Mouse (Mus musculus) forebrain, postnatal 0 days (tissue): ENCODE results near the gene Cd47. TPM values are rescaled to one million over a fixed set of nuclear protein-coding genes. Genes with fewer than 3 reads are reported as not detected.
A peak's percentile ranks its signal among the peaks of the same experiment; 100 is the strongest.

Source experiments
- ATAC-seq: fragments of 200-750 bp; cut with Nextera tagmentation; 2 replicates; pipeline ENCODE4 v1.8.0; 2017; ENCODE audit warnings: mild to moderate bottlenecking, moderate library complexity
- DNase-seq: peaks from one replicate; pipeline ENCODE4 v3.0.0-alpha.2; 2015
- H3K27ac ChIP-seq: fragments of 300-500 bp; sonication (generic); 2 replicates; pipeline ENCODE4 v1.5.1; 2014; ENCODE audit warnings: low read depth, mild to moderate bottlenecking, antibody characterized with exemption, low read length, moderate library complexity, mixed read lengths
- H3K27me3 ChIP-seq: fragments of 300-500 bp; sonication (generic); 2 replicates; pipeline ENCODE4 v1.6.1; 2014; ENCODE audit warnings: mild to moderate bottlenecking, low read length, mixed read lengths; ENCODE audit not compliant: insufficient read depth
- H3K36me3 ChIP-seq: fragments of 300-500 bp; sonication (generic); 2 replicates; pipeline ENCODE4 v1.6.1; 2014; ENCODE audit warnings: mild to moderate bottlenecking, moderate library complexity; ENCODE audit not compliant: insufficient read depth
- H3K4me1 ChIP-seq: fragments of 300-500 bp; sonication (generic); 2 replicates; pipeline ENCODE4 v1.6.1; 2014; ENCODE audit warnings: antibody characterized with exemption; ENCODE audit not compliant: insufficient read depth
- H3K4me2 ChIP-seq: fragments of 300-500 bp; sonication (generic); 2 replicates; pipeline ENCODE4 v1.6.1; 2014; ENCODE audit warnings: low read depth, mild to moderate bottlenecking, moderate library complexity
- H3K4me3 ChIP-seq: fragments of 300-500 bp; sonication (generic); 2 replicates; pipeline ENCODE4 v1.5.1; 2014; ENCODE audit warnings: low read depth, low read length, mixed read lengths
- H3K9ac ChIP-seq: fragments of 300-500 bp; sonication (generic); 2 replicates; pipeline ENCODE4 v1.6.1; 2014; ENCODE audit warnings: mild to moderate bottlenecking
- H3K9me3 ChIP-seq: fragments of 300-500 bp; sonication (generic); 2 replicates; pipeline ENCODE4 v1.6.1; 2016; ENCODE audit warnings: low read length
- CTCF ChIP-seq: sonication (generic); IDR thresholded peaks from 2 replicates; pipeline ENCODE4 v1.5.1; 2016; ENCODE audit warnings: antibody characterized with exemption, control low read depth, low read depth
- WGBS: fragments of 180-500 bp; shearing (Covaris S2); extraction: QIAGEN DNeasy Blood & Tissue Kit; methylation state at CpG from one replicate; pipeline ENCODE4 v1.1.7; 2014; 5-methylcytosine and 5-hydroxymethylcytosine counted together
- polyA plus RNA-seq: library from polyadenylated mRNA; unstranded; fragments of >200 nt; fragmentation: Nextera tagmentation; extraction: Ambion mirVana; gene quantifications from 2 replicates; pipeline ENCODE4 v1.2.1, GENCODE M21; 2015
- total RNA-seq: library from RNA; depleted of rRNA; stranded (reverse); fragments of >200 nt; gene quantifications from 2 replicates; pipeline ENCODE4 v1.2.3, GENCODE M21; 2014

The Cd47 gene
- total and polyA plus RNA-seq, 2 experiments from 2014 or later: 47.3 to 210 TPM

DNA sequence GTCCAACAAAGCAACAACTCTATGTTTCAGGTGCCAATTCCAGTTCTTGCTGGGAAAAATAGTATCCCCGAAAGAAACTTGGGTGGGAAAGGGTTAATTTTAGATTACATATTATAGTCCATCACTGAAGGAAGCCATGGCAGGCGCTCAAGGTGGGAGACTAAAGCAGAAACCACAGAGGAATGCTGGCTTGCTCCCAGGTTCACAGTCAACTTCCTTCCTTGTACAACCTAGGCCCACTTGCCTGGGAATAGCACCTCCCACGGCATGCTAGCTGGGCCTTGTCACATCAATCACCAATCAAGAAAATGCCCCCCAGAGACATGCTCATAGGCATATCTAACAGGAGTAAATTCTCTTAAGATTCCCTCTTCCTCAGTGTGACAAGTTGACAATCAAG, 32.0 kb downstream of the Cd47 start:
- 91% methylated on average over 3 of the region's 3 CpGs for WGBS
- Histone ChIP-seq H3K4me2 (no peak overlapping the region), H3K36me3 (no peaks in the 10 kb centered on the region), H3K27ac (no peak overlapping the region), H3K9ac (no peak overlapping the region), H3K4me3 (no peak overlapping the region), H3K27me3 (no peaks in the 10 kb centered on the region), H3K9me3 (no peaks in the 10 kb centered on the region), H3K4me1 (no peaks in the 10 kb centered on the region)
- ATAC-seq (no peak), DNase-seq (no peak)
- TF ChIP-seq CTCF: no peak

DNA sequence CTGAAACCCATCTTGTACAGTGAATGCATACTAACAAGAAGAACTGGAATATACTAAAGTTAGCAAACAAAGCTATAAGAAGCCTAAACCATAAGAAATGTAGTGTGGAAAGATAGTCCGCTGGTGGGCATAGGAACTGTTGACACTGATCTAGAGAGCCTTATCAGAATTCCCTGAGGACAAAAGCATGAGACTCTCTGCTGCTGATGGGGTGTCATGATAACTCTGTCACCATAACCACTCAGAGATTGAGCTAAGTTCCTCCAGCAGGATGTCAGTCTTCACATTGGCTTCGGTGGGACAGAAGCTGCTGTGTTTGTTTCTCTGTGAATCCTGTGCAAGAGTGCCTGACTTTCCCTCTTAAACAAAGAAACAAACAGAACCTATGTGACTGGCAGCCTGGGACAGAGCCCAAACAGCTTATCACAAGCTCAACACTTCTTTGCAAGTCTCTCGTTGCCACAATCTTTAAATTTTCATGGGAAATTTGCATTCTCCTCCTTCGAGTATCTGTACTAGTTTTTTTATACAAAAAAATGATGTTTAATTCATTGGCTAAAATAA, 33.9 kb downstream of the Cd47 start:
- peak; percentile 84 for ATAC-seq
- TF ChIP-seq CTCF: no peak
- H3K4me2 ChIP-seq: no peak overlapping the region
- H3K4me1 ChIP-seq: no peaks in the 10 kb centered on the region
- no peaks in the 10 kb centered on the region for H3K27me3 ChIP-seq
- H3K36me3 ChIP-seq: no peaks in the 10 kb centered on the region
- no peaks in the 10 kb centered on the region for H3K9me3 ChIP-seq
- peak; percentile 53 for DNase-seq
- 32% methylated on average over 4 of the region's 4 CpGs for WGBS
- H3K9ac ChIP-seq: no peak overlapping the region
- H3K27ac ChIP-seq: no peak overlapping the region
- H3K4me3 ChIP-seq: no peak overlapping the region

DNA sequence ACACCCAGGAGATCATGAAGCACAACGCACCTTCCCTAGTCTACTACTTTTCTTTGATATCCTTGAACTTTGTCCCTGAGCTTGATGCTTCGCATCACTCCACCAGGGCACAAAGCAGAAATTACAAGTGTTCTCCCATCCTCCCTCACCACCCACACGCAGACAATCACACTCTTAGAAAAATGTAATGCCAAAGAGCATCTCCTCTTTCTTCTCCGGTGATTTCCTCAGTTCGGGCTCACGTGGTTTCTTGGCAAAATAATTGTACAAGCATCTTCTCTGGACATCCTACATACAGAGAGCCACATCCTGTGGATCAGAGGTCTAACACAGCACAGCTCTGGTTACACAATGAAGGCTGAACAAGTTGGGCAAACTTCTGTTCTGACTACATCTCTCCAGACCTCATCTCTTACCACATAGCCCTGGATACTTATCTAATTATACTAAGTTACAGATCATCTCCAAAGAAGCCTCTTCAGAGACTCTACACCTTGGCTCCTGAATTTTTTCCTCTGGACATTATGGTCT, 36.4 kb downstream of the Cd47 start:
- H3K4me3 ChIP-seq: no peak overlapping the region
- no peaks in the 10 kb centered on the region for H3K36me3 ChIP-seq
- no peaks in the 10 kb centered on the region for H3K4me1 ChIP-seq
- H3K27me3 ChIP-seq: no peaks in the 10 kb centered on the region
- no peak overlapping the region for H3K4me2 ChIP-seq
- ATAC-seq (no peak), DNase-seq (no peak)
- no peak overlapping the region for H3K27ac ChIP-seq
- TF ChIP-seq CTCF: no peak
- H3K9ac ChIP-seq: no peak overlapping the region
- 86% methylated on average over 6 of the region's 6 CpGs for WGBS
- no peaks in the 10 kb centered on the region for H3K9me3 ChIP-seq

DNA sequence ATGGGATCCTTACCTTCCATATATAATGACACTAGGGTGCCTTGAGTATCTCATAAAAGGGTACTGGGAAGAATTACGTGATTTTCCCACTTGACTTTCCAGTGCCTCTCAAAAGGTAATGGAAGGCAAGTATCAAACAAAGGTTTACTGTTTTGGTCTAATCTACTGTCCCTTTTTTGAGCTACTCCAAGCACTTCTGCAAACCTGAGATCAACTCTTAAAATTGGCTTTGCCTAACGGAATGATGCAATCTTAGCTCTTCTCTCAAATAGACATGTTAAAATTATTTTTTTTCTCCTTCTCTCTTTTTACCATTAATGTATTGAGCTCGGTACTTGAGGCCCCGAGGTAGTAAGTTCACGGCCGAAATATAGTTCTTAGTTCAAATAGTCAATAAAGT, 38.6 kb downstream of the Cd47 start:
- Histone ChIP-seq H3K27me3 (no peaks in the 10 kb centered on the region), H3K4me3 (no peak overlapping the region), H3K36me3 (no peaks in the 10 kb centered on the region), H3K4me2 (no peak overlapping the region), H3K9me3 (no peaks in the 10 kb centered on the region), H3K9ac (no peak overlapping the region), H3K4me1 (no peaks in the 10 kb centered on the region), H3K27ac (no peak overlapping the region)
- no peak for TF ChIP-seq CTCF
- ATAC-seq: no peak
- WGBS: 85% methylated on average over 6 of the region's 6 CpGs
- no peak for DNase-seq

DNA sequence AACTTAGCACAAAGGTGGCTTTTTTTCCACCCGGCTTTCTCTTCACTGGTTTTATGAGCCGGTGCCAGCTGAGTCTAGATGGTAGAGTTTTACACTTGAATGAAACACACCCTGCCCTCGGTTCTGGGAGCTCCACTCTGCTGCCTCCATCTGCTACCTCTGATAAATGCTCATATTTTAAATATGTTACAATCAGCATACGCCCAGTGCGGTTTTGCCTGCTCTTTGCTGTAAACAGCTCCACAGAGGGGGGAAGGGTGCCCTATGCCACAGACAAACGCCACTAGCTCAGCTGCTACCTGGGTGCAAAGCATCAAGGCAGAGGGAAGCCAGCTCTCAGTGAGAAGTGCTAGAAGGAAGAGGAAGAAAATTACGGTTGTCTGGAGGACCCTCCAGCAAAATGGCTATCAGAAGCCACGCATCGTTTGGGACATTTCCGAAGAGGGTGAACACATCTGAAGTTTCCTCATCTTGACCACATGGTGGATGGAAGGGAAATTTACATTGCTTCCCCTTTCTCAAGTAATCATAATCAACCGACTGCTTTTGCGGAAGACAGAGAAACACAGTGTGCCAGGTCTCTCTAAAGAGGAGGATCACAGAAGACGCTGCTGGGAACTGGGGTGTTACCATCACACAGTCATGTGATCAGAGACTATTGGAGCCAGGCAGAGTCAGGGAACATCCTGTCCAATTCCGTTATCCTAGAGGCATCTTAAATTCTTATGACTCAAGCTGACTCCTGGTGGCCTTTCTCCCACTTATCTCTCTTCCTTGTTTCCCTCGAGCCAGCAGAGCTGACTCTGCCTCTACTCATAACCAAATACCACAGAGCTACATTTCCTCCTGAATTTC, 39.6 kb downstream of the Cd47 start:
- WGBS: 59% methylated on average over 15 of the region's 15 CpGs
- H3K4me2 ChIP-seq: no peak overlapping the region
- no peaks in the 10 kb centered on the region for H3K36me3 ChIP-seq
- ATAC-seq (peak; percentile 65), DNase-seq (peak; percentile 46)
- no peak overlapping the region for H3K4me3 ChIP-seq
- no peak overlapping the region for H3K27ac ChIP-seq
- no peaks in the 10 kb centered on the region for H3K4me1 ChIP-seq
- no peaks in the 10 kb centered on the region for H3K27me3 ChIP-seq
- no peak overlapping the region for H3K9ac ChIP-seq
- H3K9me3 ChIP-seq: no peaks in the 10 kb centered on the region
- no peak for TF ChIP-seq CTCF

DNA sequence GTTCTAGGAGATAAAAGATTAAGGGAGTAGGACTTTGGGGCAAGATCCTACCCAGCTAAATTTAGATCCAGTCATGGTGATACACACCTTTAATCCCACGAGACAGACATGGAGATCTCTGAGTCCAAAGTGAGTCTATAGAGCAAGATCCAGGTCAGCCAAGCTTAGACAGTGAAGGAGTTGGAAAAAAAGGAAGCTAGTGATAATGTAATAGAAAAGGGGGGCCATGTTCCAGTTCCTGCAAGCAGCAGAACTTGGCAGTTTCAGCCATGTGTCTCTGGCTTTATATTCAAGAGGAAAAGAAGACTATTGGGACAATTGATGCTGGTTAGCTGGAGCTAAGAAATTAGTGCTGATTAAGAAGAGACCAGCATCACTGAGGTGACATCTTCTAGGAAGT, 43.4 kb downstream of the Cd47 start:
- no peaks in the 10 kb centered on the region for H3K36me3 ChIP-seq
- no peaks in the 10 kb centered on the region for H3K27me3 ChIP-seq
- no peaks in the 10 kb centered on the region for H3K9me3 ChIP-seq
- H3K9ac ChIP-seq: no peak overlapping the region
- no peak overlapping the region for H3K4me3 ChIP-seq
- H3K27ac ChIP-seq: no peak overlapping the region
- ATAC-seq (no peak), DNase-seq (no peak)
- no peak overlapping the region for H3K4me2 ChIP-seq
- no peaks in the 10 kb centered on the region for H3K4me1 ChIP-seq
- TF ChIP-seq CTCF: no peak
- WGBS: 69% methylated on average over 1 of the region's 1 CpGs
